10 mouse cellular contexts compared by ENCODE assay signal in genomic region chr11:22813921-22814704, GRCm38 (mm10). TPM values are rescaled to one million over a fixed set of nuclear protein-coding genes. Genes with fewer than 3 reads are reported as not detected.
DNase-seq lines count a peak whose midpoint lies in the region; ATAC-seq lines count a peak whose summit lies in the region.
"Had no signal": no experiment of that assay in that cellular context is flagged by ENCODE, and none has a peak within 500 bp of the region (broad histone marks: within the 10 kb centered on the region; RNA-seq: fewer than 3 reads in every experiment).

No protein-coding gene starts in this region.

- no peaks in the 10 kb centered on the region for H3K9me3 ChIP-seq in heart, embryonic 12.5 days (replicated peaks)
- no peaks in the 10 kb centered on the region for H3K9me3 ChIP-seq in embryonic facial prominence, embryonic 13.5 days
- H3K9me3 ChIP-seq in forebrain, embryonic 14.5 days (replicated peaks; ENCODE audit: control insufficient read depth, low read length), result no peaks in the 10 kb centered on the region

- H3K4me1 ChIP-seq in heart, embryonic 12.5 days (replicated peaks), result peaks cover 17% of the 10 kb centered on the region
- peaks cover 5% of the 10 kb centered on the region; the same call in 1 of the 2 replicates for H3K4me1 ChIP-seq in embryonic facial prominence, embryonic 13.5 days
- no peaks in the 10 kb centered on the region for H3K4me1 ChIP-seq in forebrain, embryonic 14.5 days (ENCODE audit: control insufficient read depth, insufficient read depth, low read length)

- no peaks in the 10 kb centered on the region for H3K36me3 ChIP-seq in heart, embryonic 12.5 days
- H3K36me3 ChIP-seq in embryonic facial prominence, embryonic 13.5 days, result no peaks in the 10 kb centered on the region
- no peaks in the 10 kb centered on the region for H3K36me3 ChIP-seq in forebrain, embryonic 14.5 days (ENCODE audit: control insufficient read depth, insufficient read depth, low read length)

- 64% methylated on average over 5 of the region's 5 CpGs for WGBS in heart, embryonic 12.5 days
- 66% methylated on average over 5 of the region's 5 CpGs for WGBS in embryonic facial prominence, embryonic 13.5 days
- WGBS in forebrain, embryonic 14.5 days, result 90% methylated on average over 5 of the region's 5 CpGs

- peak overlapping the region; percentile 18; the same call in 1 of the 2 replicates for H3K27ac ChIP-seq in heart, embryonic 12.5 days (ENCODE audit: poor library complexity, severe bottlenecking)
- H3K27ac ChIP-seq in embryonic facial prominence, embryonic 13.5 days, result no peak overlapping the region
- no peak overlapping the region for H3K27ac ChIP-seq in forebrain, embryonic 14.5 days (ENCODE audit: low read depth, low read length)

- H3K4me3 ChIP-seq in heart, embryonic 12.5 days, result no peak overlapping the region
- no peak overlapping the region for H3K4me3 ChIP-seq in embryonic facial prominence, embryonic 13.5 days
- no peak overlapping the region for H3K4me3 ChIP-seq in forebrain, embryonic 14.5 days (ENCODE audit: low read depth, low read length)

- 0 out of 2 replicates have a peak, but pooled peaks have one; percentile 20 for ATAC-seq in heart, embryonic 12.5 days (ENCODE audit: insufficient number of reproducible peaks, low FRiP score)
- ATAC-seq in embryonic facial prominence, embryonic 13.5 days (ENCODE audit: insufficient number of reproducible peaks, insufficient read depth, low FRiP score, low TSS enrichment, low read depth), result 0 out of 2 replicates have a peak, but pooled peaks have one; percentile 6
- ATAC-seq in megakaryocyte progenitor cell, adult 5-6 weeks (replicated peaks; ENCODE audit: poor library complexity), result peak; percentile 56
- no peak for ATAC-seq in forebrain, embryonic 14.5 days

- H3K27me3 ChIP-seq in heart, embryonic 12.5 days (replicated peaks), result no peaks in the 10 kb centered on the region
- H3K27me3 ChIP-seq in embryonic facial prominence, embryonic 13.5 days, result no peaks in the 10 kb centered on the region
- H3K27me3 ChIP-seq in forebrain, embryonic 14.5 days (replicated peaks; ENCODE audit: control insufficient read depth, insufficient read depth, low read length), result no peaks in the 10 kb centered on the region

- no peak overlapping the region for H3K4me2 ChIP-seq in heart, embryonic 12.5 days
- H3K4me2 ChIP-seq in embryonic facial prominence, embryonic 13.5 days, result no peak overlapping the region
- H3K4me2 ChIP-seq in forebrain, embryonic 14.5 days (ENCODE audit: low read length), result no peak overlapping the region
- H3K4me2 ChIP-seq: lung, embryonic 14.5 days had no signal

- H3K9ac ChIP-seq in heart, embryonic 12.5 days, result no peak overlapping the region
- no peak overlapping the region for H3K9ac ChIP-seq in embryonic facial prominence, embryonic 13.5 days
- no peak overlapping the region for H3K9ac ChIP-seq in forebrain, embryonic 14.5 days (ENCODE audit: low read length)
- H3K9ac ChIP-seq: lung, embryonic 14.5 days had no signal

- DNase-seq in heart, postnatal 4 days, result no peak
- DNase-seq in A20 (ENCODE audit: low read depth, low spot score), result peak; percentile 73
- no peak for DNase-seq in urinary bladder, adult 18-20 months (ENCODE audit: low spot score in 2 of 2)
- DNase-seq in embryo, embryonic 10 days (ENCODE audit: low spot score), result no peak
- no peak for DNase-seq in forebrain, embryonic 14.5 days (ENCODE audit: low spot score)
- DNase-seq: cerebellum, adult 2 months; lung, embryonic 14.5 days had no signal

RNA-seq across cellular contexts. Expression of gene B3gnt2, which starts 46.6 kb away (rescaled TPM):
- 3.3 and 5.3 TPM in 2 replicates for polyA plus RNA-seq in heart, embryonic 12.5 days (2016; fragmentation: Nextera tagmentation; extraction: Ambion mirVana)
- total RNA-seq in heart, postnatal 4 days (2021), result 1 to 10 TPM; 7.4 to 8.1 TPM
- 7.0 and 8.5 TPM in 2 replicates for polyA plus RNA-seq in embryonic facial prominence, embryonic 13.5 days (2015; fragmentation: Nextera tagmentation; extraction: Ambion mirVana)
- total RNA-seq in megakaryocyte progenitor cell, adult 5-6 weeks (2015), result 6.4 and 8.6 TPM in 2 replicates
- total RNA-seq in megakaryocyte progenitor cell, adult 5-6 weeks (2017), result 14.7 and 17.9 TPM in 2 replicates
- 2.3 and 3.8 TPM in 2 replicates for polyA plus RNA-seq in forebrain, embryonic 14.5 days (2014; fragmentation: Nextera tagmentation; extraction: Ambion mirVana)
